Mouse (Mus musculus) E14TG2a.4 (cell line): ENCODE measurements around the gene Pbx2.

ENCODE experiments used
- H3K27me3 ChIP-seq: 2 replicates; pipeline ENCODE4 v1.6.1; 2014; ENCODE audit warnings: low read length, control low read depth; ENCODE audit not compliant: insufficient read depth
- H3K36me3 ChIP-seq: 2 replicates; pipeline ENCODE4 v1.6.1; 2014; ENCODE audit warnings: low read length, control low read depth; ENCODE audit not compliant: insufficient read depth
- H3K4me1 ChIP-seq: replicated peaks from 2 replicates; pipeline ENCODE4 v1.6.1; 2014; ENCODE audit warnings: low read depth, low read length, control low read depth
- H3K4me3 ChIP-seq: replicated peaks from 2 replicates; pipeline ENCODE4 v1.5.1; 2014; ENCODE audit warnings: mild to moderate bottlenecking, low read length
- H3K9me3 ChIP-seq: 2 replicates; pipeline ENCODE4 v1.6.1; 2014; ENCODE audit warnings: low read length, control low read depth
- CTCF ChIP-seq: conservative IDR thresholded peaks from 2 replicates; pipeline ENCODE4 v1.5.1; 2014; ENCODE audit warnings: low read length
- NANOG ChIP-seq: IDR thresholded peaks from 2 replicates; pipeline ENCODE4 v1.6.1; 2014; ENCODE audit warnings: borderline replicate concordance, low read length, mixed read lengths
- POU5F1 ChIP-seq: IDR thresholded peaks from 2 replicates; pipeline ENCODE4 v1.6.1; 2014; ENCODE audit warnings: low read length, borderline replicate concordance

The Pbx2 gene

DNA sequence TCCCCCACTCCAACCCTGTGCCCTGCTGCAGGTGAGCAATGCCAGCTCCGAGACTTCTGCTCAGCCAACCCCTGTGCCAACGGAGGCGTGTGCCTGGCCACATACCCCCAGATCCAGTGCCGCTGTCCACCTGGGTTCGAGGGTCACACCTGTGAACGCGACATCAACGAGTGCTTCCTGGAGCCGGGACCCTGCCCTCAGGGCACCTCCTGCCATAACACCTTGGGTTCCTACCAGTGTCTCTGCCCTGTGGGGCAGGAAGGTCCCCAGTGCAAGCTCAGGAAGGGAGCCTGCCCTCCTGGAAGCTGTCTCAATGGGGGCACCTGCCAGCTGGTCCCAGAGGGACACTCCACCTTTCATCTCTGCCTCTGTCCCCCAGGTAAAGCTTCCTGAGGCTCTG, 23.8 kb upstream of the Pbx2 start:
- TF ChIP-seq CTCF: no peak
- no peak for TF ChIP-seq NANOG
- no peak for TF ChIP-seq POU5F1
- Histone ChIP-seq H3K4me3 (peak overlapping the region; percentile 10; the same call in 1 of the 2 replicates), H3K4me1 (peaks cover 81% of the 10 kb centered on the region), H3K27me3 (no peaks in the 10 kb centered on the region), H3K9me3 (no peaks in the 10 kb centered on the region), H3K36me3 (peaks cover 69% of the 10 kb centered on the region)

- H3K4me1 ChIP-seq: peaks cover 77% of the 10 kb centered on the region
- TF ChIP-seq POU5F1 (no peak), CTCF (no peak), NANOG (no peak)
- H3K4me3 ChIP-seq: no peak overlapping the region
- H3K36me3 ChIP-seq: peaks cover 80% of the 10 kb centered on the region
- H3K27me3 ChIP-seq: no peaks in the 10 kb centered on the region
- no peaks in the 10 kb centered on the region for H3K9me3 ChIP-seq
Observed at GRCm38 (mm10) chr17:34568421-34568820, 22.6 kb upstream of the Pbx2 start.

DNA sequence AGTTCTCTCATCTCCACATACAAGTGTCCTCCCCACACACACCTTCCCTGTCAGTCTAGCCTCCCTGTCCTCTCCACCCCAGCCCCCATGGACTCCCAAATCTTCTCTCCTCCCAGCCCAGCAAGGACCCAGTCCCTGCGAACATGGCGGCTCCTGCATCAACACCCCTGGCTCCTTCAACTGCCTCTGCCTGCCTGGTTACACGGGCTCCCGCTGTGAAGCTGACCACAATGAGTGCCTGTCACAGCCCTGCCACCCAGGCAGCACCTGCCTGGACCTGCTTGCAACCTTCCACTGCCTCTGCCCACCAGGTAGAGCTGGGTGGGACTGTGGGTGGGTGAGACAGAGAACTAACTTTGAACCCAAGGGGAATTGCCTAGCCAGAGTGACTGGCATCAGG, 21.1 kb upstream of the Pbx2 start:
- Histone ChIP-seq H3K4me3 (no peak overlapping the region), H3K36me3 (peaks cover 95% of the 10 kb centered on the region), H3K9me3 (no peaks in the 10 kb centered on the region), H3K27me3 (no peaks in the 10 kb centered on the region), H3K4me1 (peaks cover 64% of the 10 kb centered on the region)
- TF ChIP-seq NANOG: no peak
- no peak for TF ChIP-seq CTCF
- TF ChIP-seq POU5F1: no peak

DNA sequence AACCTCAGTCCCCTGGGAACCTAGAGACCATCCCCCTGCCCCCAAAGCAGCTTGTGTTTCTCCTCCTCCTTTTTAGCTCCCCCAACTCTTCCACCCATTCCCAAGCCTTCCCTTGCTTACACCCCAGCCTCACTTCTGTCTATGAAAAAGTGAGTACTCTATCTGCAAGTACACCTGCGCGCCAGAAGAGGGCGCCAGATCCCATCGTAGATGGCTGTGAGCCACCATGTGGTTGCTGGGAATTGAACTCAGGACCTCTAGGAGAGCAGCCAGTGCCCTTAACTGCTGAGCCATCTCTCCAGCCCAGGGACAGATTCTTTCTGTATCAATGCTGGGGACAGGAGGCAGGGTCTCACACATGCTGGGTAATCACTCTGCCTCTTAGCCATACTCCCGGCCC, 19.2 kb upstream of the Pbx2 start:
- Histone ChIP-seq H3K4me1 (peaks cover 56% of the 10 kb centered on the region), H3K27me3 (no peaks in the 10 kb centered on the region), H3K9me3 (no peaks in the 10 kb centered on the region), H3K36me3 (peaks cover 97% of the 10 kb centered on the region), H3K4me3 (peak overlapping the region; percentile 48)
- no peak for TF ChIP-seq NANOG
- TF ChIP-seq CTCF: peak; percentile 72

- Histone ChIP-seq H3K9me3 (no peaks in the 10 kb centered on the region), H3K36me3 (peaks cover 97% of the 10 kb centered on the region), H3K4me3 (peak overlapping the region; percentile 48), H3K4me1 (peaks cover 56% of the 10 kb centered on the region), H3K27me3 (no peaks in the 10 kb centered on the region)
- TF ChIP-seq CTCF: peak; percentile 54; the same call in 1 of the 2 replicates
- TF ChIP-seq NANOG: no peak
Observed at GRCm38 (mm10) chr17:34572361-34572760, 18.7 kb upstream of the Pbx2 start.

DNA sequence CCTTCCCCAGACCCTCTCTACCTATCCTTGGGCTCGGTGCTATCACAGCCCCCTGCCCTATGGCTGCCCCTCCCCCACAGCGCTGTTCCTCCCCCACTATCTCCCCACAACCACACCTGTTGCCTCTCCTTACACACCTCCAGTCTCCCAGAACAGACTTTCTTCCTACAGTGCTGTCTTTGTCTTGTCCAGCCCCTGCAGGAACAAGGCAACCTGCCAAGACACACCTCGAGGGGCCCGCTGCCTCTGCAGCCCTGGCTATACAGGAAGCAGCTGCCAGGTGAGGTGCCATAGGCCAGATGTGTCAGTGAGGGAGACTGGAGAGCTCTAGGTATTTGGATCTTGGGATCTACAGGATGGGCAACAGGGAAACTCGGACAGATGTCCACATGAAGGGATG, 14.5 kb upstream of the Pbx2 start:
- peaks cover 31% of the 10 kb centered on the region for H3K4me1 ChIP-seq
- no peak for TF ChIP-seq POU5F1
- no peak for TF ChIP-seq NANOG
- no peak for TF ChIP-seq CTCF
- H3K27me3 ChIP-seq: no peaks in the 10 kb centered on the region
- H3K4me3 ChIP-seq: no peak overlapping the region
- H3K9me3 ChIP-seq: 0 out of 2 replicates have a peak, but pooled peaks cover 3% of the 10 kb centered on the region
- H3K36me3 ChIP-seq: peaks cover 95% of the 10 kb centered on the region

DNA sequence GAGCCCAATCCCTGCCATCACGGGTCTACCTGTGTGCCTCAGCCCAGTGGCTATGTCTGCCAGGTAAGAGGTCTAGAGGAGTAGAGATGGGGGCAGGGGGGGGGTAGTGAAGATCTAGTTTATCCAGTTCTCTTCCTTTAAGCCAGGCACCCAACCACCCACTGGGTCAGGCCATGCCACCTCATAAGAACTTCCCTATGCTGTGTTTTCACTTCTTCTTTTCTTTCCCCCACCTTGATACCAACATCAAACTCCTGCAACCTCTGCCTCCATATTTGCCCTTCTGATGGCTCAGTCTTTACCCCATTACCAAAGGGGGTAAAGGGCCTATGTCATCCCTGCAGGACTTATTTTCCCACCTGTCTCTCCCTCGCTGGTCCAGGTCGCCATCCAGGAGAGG, 13.0 kb upstream of the Pbx2 start:
- Histone ChIP-seq H3K27me3 (no peaks in the 10 kb centered on the region), H3K4me3 (no peak overlapping the region), H3K36me3 (peaks cover 94% of the 10 kb centered on the region), H3K4me1 (peaks cover 26% of the 10 kb centered on the region), H3K9me3 (peaks cover 8% of the 10 kb centered on the region; the same call in 1 of the 2 replicates)
- TF ChIP-seq CTCF (no peak), NANOG (no peak), POU5F1 (no peak)

DNA sequence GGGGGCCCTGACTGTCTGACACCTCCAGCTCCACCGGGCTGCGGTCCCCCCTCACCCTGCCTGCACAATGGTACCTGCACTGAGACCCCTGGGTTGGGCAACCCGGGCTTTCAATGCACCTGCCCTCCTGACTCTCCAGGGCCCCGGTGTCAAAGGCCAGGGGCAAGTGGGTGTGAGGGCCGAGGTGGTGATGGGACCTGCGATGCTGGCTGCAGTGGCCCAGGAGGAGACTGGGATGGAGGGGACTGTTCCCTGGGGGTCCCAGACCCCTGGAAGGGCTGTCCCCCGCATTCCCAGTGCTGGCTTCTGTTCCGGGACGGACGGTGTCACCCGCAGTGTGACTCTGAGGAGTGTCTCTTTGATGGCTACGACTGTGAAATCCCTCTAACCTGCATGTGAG, 8.5 kb upstream of the Pbx2 start:
- TF ChIP-seq NANOG (no peak), POU5F1 (no peak), CTCF (no peak)
- peaks cover 46% of the 10 kb centered on the region for H3K4me1 ChIP-seq
- H3K36me3 ChIP-seq: peaks cover 72% of the 10 kb centered on the region
- peaks cover 8% of the 10 kb centered on the region; the same call in 1 of the 2 replicates for H3K9me3 ChIP-seq
- no peaks in the 10 kb centered on the region for H3K27me3 ChIP-seq
- H3K4me3 ChIP-seq: no peak overlapping the region

DNA sequence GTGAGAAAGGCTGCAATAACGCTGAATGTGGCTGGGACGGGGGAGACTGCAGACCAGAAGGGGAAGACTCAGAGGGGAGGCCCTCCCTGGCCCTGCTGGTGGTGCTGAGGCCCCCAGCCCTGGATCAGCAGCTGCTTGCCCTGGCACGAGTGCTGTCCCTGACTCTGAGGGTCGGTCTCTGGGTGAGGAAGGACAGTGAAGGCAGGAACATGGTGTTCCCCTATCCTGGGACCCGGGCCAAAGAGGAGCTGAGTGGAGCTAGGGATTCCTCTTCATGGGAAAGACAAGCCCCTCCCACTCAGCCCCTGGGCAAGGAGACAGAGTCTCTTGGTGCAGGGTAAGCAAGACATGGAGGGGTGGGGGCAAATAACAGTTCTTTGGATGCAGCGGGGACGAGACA, 7.7 kb upstream of the Pbx2 start:
- Histone ChIP-seq H3K27me3 (no peaks in the 10 kb centered on the region), H3K36me3 (peaks cover 63% of the 10 kb centered on the region), H3K4me3 (0 out of 2 replicates have a peak overlapping the region, but pooled peaks have one; percentile 21), H3K4me1 (peaks cover 53% of the 10 kb centered on the region), H3K9me3 (peaks cover 8% of the 10 kb centered on the region; the same call in 1 of the 2 replicates)
- TF ChIP-seq CTCF (no peak), NANOG (no peak), POU5F1 (no peak)
